Comparison of ENCODE assay signal across 13 mouse cellular contexts in the genomic region with DNA sequence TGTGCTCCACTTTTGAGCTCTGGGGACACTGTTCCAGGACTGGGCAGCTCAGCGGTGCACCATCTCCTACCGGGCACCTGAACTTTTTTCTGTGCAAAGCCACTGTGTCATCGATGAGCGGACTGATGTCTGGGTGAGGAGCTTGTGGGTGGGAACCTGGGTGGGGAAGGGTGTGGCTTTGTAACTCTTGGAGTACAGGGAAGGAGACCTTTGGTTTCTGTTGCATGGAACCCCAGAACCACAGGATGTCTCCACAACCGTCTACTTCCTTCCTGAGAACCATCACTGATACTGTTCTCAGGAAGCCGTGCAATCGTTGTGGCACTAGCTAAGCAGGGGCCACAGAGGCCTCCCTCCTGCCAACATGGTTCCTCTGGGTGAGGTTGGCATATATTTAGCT. TPM values are rescaled to one million over a fixed set of nuclear protein-coding genes. Genes with fewer than 3 reads are reported as not detected.
A peak's percentile ranks its signal among the peaks of the same experiment; 100 is the strongest.
DNase-seq lines count a peak whose midpoint lies in the region; ATAC-seq and TF ChIP-seq lines count a peak whose summit lies in the region.
"Had no signal": no experiment of that assay in that cellular context is flagged by ENCODE, and none has a peak within 500 bp of the region (broad histone marks: within the 10 kb centered on the region; RNA-seq: fewer than 3 reads in every experiment).

No protein-coding gene starts in this region.

- no peaks in the 10 kb centered on the region for H3K9me3 ChIP-seq in neural tube, embryonic 13.5 days
- no peaks in the 10 kb centered on the region for H3K9me3 ChIP-seq in liver, embryonic 11.5 days (ENCODE audit: control insufficient read depth, low read length)
- H3K9me3 ChIP-seq in limb, embryonic 10.5 days (replicated peaks) = no peaks in the 10 kb centered on the region
- H3K9me3 ChIP-seq: heart, embryonic 13.5 days; lung, embryonic 15.5 days had no signal

- no peak overlapping the region for H3K4me2 ChIP-seq in neural tube, embryonic 13.5 days
- peak overlapping the region; percentile 100 for H3K4me2 ChIP-seq in liver, embryonic 11.5 days
- H3K4me2 ChIP-seq: lung, embryonic 15.5 days had no signal

- peaks cover 46% of the 10 kb centered on the region for H3K4me1 ChIP-seq in neural tube, embryonic 13.5 days (replicated peaks)
- peaks cover 70% of the 10 kb centered on the region for H3K4me1 ChIP-seq in liver, embryonic 11.5 days (replicated peaks; ENCODE audit: control insufficient read depth, insufficient read depth, low read length)
- peaks cover 41% of the 10 kb centered on the region for H3K4me1 ChIP-seq in small intestine, adult 2 months (ENCODE audit: control insufficient read depth, insufficient read depth, insufficient read length, low read length)
- H3K4me1 ChIP-seq in limb, embryonic 10.5 days = peaks cover 55% of the 10 kb centered on the region

- H3K9ac ChIP-seq in neural tube, embryonic 13.5 days = peak overlapping the region; percentile 17; the same call in 1 of the 2 replicates
- H3K9ac ChIP-seq in liver, embryonic 11.5 days (ENCODE audit: low read depth, low read length) = no peak overlapping the region; the same call in 1 of the 2 replicates
- H3K9ac ChIP-seq: heart, embryonic 13.5 days; lung, embryonic 15.5 days had no signal

- TF ChIP-seq CTCF in small intestine, adult 2 months (IDR thresholded peaks at IDR 0.05; ENCODE audit: extremely low read depth, insufficient read length, insufficient replicate concordance, low read depth, low read length) = no peak

- WGBS in neural tube, embryonic 13.5 days = 92% methylated on average over 7 of the region's 7 CpGs
- 46% methylated on average over 7 of the region's 7 CpGs for WGBS in liver, embryonic 11.5 days
- 24% methylated on average over 7 of the region's 7 CpGs for WGBS in small intestine, adult 2 months
- 93% methylated on average over 7 of the region's 7 CpGs for WGBS in limb, embryonic 10.5 days

- H3K4me3 ChIP-seq in neural tube, embryonic 13.5 days = no peak overlapping the region
- H3K4me3 ChIP-seq in liver, embryonic 11.5 days (ENCODE audit: low read depth, low read length) = peak overlapping the region; percentile 91
- H3K4me3 ChIP-seq in small intestine, adult 2 months (ENCODE audit: low read depth, low read length) = peak overlapping the region; percentile 27
- no peak overlapping the region for H3K4me3 ChIP-seq in limb, embryonic 10.5 days
- H3K4me3 ChIP-seq: heart, embryonic 13.5 days; lung, embryonic 15.5 days had no signal

- no peak overlapping the region for H3K27ac ChIP-seq in neural tube, embryonic 13.5 days (replicated peaks)
- H3K27ac ChIP-seq in liver, embryonic 11.5 days (ENCODE audit: low read depth, low read length) = peak overlapping the region; percentile 45; the same call in 1 of the 2 replicates
- H3K27ac ChIP-seq in small intestine, adult 2 months (ENCODE audit: insufficient read depth, low read depth, low read length) = peak overlapping the region; percentile 96
- H3K27ac ChIP-seq in limb, embryonic 10.5 days = no peak overlapping the region
- H3K27ac ChIP-seq: heart, embryonic 13.5 days; lung, embryonic 15.5 days had no signal

- DNase-seq in neural tube, embryonic 10.5 days (ENCODE audit: extremely low spot score, low spot score) = no peak
- DNase-seq in liver, embryonic 11.5 days (ENCODE audit: low spot score) = no peak
- DNase-seq in urinary bladder, postnatal 4 days (ENCODE audit: low spot score in 2 of 2) = no peak
- DNase-seq in limb, embryonic 10.5 days (ENCODE audit: low spot score) = no peak
- no peak for DNase-seq in layer of hippocampus, adult 11-12 months (ENCODE audit: low spot score)

- TF ChIP-seq POLR2A in small intestine, adult 2 months (IDR thresholded peaks at IDR 0.05; ENCODE audit: low read depth, low read length) = no peak

- H3K36me3 ChIP-seq in neural tube, embryonic 13.5 days = peaks cover 43% of the 10 kb centered on the region
- H3K36me3 ChIP-seq in liver, embryonic 11.5 days (ENCODE audit: control insufficient read depth, insufficient read depth, low read length) = peaks cover 31% of the 10 kb centered on the region
- peaks cover 42% of the 10 kb centered on the region for H3K36me3 ChIP-seq in small intestine, adult 2 months (ENCODE audit: control insufficient read depth, insufficient read depth, low read length)
- H3K36me3 ChIP-seq in limb, embryonic 10.5 days = peaks cover 44% of the 10 kb centered on the region

- H3K27me3 ChIP-seq in neural tube, embryonic 13.5 days = peaks cover 36% of the 10 kb centered on the region
- no peaks in the 10 kb centered on the region for H3K27me3 ChIP-seq in liver, embryonic 11.5 days (replicated peaks; ENCODE audit: control insufficient read depth, insufficient read depth, low read length)
- H3K27me3 ChIP-seq in small intestine, adult 2 months (ENCODE audit: control insufficient read depth, insufficient read depth, low read length) = no peaks in the 10 kb centered on the region
- H3K27me3 ChIP-seq in limb, embryonic 10.5 days (ENCODE audit: low read depth, poor library complexity, severe bottlenecking) = peaks cover 32% of the 10 kb centered on the region

- no peak for ATAC-seq in neural tube, embryonic 13.5 days (ENCODE audit: low read depth)
- 0 out of 2 replicates have a peak, but pooled peaks have one; percentile 15 for ATAC-seq in erythroid progenitor cell, adult 5-6 weeks (replicated peaks; ENCODE audit: low FRiP score, poor library complexity, severe bottlenecking)
- ATAC-seq in liver, embryonic 11.5 days (replicated peaks; ENCODE audit: low FRiP score) = peak; percentile 9; the same call in 1 of the 2 replicates
- ATAC-seq: hindbrain, postnatal 0 days had no signal

RNA-seq across cellular contexts. Expression of a gene that starts 2.5 kb away (rescaled TPM):
- 128 and 138 TPM in 2 replicates for polyA plus RNA-seq in neural tube, embryonic 13.5 days (2015; fragmentation: Nextera tagmentation; extraction: Ambion mirVana)
- 96.0 and 112 TPM in 2 replicates for total RNA-seq in erythroid progenitor cell, adult 5-6 weeks (2015; ENCODE audit: low replicate concordance)
- total RNA-seq in erythroid progenitor cell, adult 5-6 weeks (2017; ENCODE audit: low replicate concordance) = 82.3 and 141 TPM in 2 replicates
- 122 and 131 TPM in 2 replicates for polyA plus RNA-seq in liver, embryonic 11.5 days (2014; fragmentation: Nextera tagmentation; extraction: Ambion mirVana)
- 147 and 193 TPM in 2 replicates for polyA plus RNA-seq in small intestine, adult 2 months (2012; rRNA removed)
- 146 and 149 TPM in 2 replicates for polyA plus RNA-seq in limb, embryonic 10.5 days (2016; fragmentation: Nextera tagmentation; extraction: Ambion mirVana)

RNA-seq across cellular contexts. Expression of a gene that starts 2.5 kb away (rescaled TPM):
- 16.6 and 19.7 TPM in 2 replicates for polyA plus RNA-seq in neural tube, embryonic 13.5 days (2015; fragmentation: Nextera tagmentation; extraction: Ambion mirVana)
- total RNA-seq in erythroid progenitor cell, adult 5-6 weeks (2015; ENCODE audit: low replicate concordance) = 23.1 and 23.9 TPM in 2 replicates
- 14.2 and 43.3 TPM in 2 replicates for total RNA-seq in erythroid progenitor cell, adult 5-6 weeks (2017; ENCODE audit: low replicate concordance)
- 8.0 and 9.1 TPM in 2 replicates for polyA plus RNA-seq in liver, embryonic 11.5 days (2014; fragmentation: Nextera tagmentation; extraction: Ambion mirVana)
- 0.74 and 1.1 TPM in 2 replicates for polyA plus RNA-seq in small intestine, adult 2 months (2012; rRNA removed)
- polyA plus RNA-seq in limb, embryonic 10.5 days (2016; fragmentation: Nextera tagmentation; extraction: Ambion mirVana) = 10.3 and 12.8 TPM in 2 replicates

RNA-seq across cellular contexts. Expression of a gene that starts 6.6 kb away (rescaled TPM):
- 10.5 and 10.6 TPM in 2 replicates for polyA plus RNA-seq in neural tube, embryonic 13.5 days (2015; fragmentation: Nextera tagmentation; extraction: Ambion mirVana)
- total RNA-seq in erythroid progenitor cell, adult 5-6 weeks (2015; ENCODE audit: low replicate concordance) = 474 and 550 TPM in 2 replicates
- 246 TPM in 2 replicates for total RNA-seq in erythroid progenitor cell, adult 5-6 weeks (2017; ENCODE audit: low replicate concordance)
- polyA plus RNA-seq in liver, embryonic 11.5 days (2014; fragmentation: Nextera tagmentation; extraction: Ambion mirVana) = 282 and 298 TPM in 2 replicates
- 107 and 188 TPM in 2 replicates for polyA plus RNA-seq in small intestine, adult 2 months (2012; rRNA removed)
- 10.0 and 10.7 TPM in 2 replicates for polyA plus RNA-seq in limb, embryonic 10.5 days (2016; fragmentation: Nextera tagmentation; extraction: Ambion mirVana)

RNA-seq across cellular contexts. Expression of a gene that starts 18.8 kb away (rescaled TPM):
- polyA plus RNA-seq in neural tube, embryonic 13.5 days (2015; fragmentation: Nextera tagmentation; extraction: Ambion mirVana) = not detected in 2 replicates
- not detected in 2 replicates for total RNA-seq in erythroid progenitor cell, adult 5-6 weeks (2015; ENCODE audit: low replicate concordance)
- not detected in 2 replicates for total RNA-seq in erythroid progenitor cell, adult 5-6 weeks (2017; ENCODE audit: low replicate concordance)
- not detected in 2 replicates for polyA plus RNA-seq in liver, embryonic 11.5 days (2014; fragmentation: Nextera tagmentation; extraction: Ambion mirVana)
- not detected in 2 replicates for polyA plus RNA-seq in small intestine, adult 2 months (2012; rRNA removed)
- not detected in 2 replicates for polyA plus RNA-seq in limb, embryonic 10.5 days (2016; fragmentation: Nextera tagmentation; extraction: Ambion mirVana)
- total RNA-seq: gastrocnemius, adult 18-20 months; hindbrain, postnatal 0 days; layer of hippocampus, postnatal 25 days had no signal
- polyA plus RNA-seq: heart, embryonic 13.5 days; lung, embryonic 15.5 days had no signal

RNA-seq across cellular contexts. Expression of a gene that starts 21.1 kb away (rescaled TPM):
- 49.4 and 50.8 TPM in 2 replicates for polyA plus RNA-seq in neural tube, embryonic 13.5 days (2015; fragmentation: Nextera tagmentation; extraction: Ambion mirVana)
- total RNA-seq in erythroid progenitor cell, adult 5-6 weeks (2015; ENCODE audit: low replicate concordance) = 29.2 and 39.4 TPM in 2 replicates
- total RNA-seq in erythroid progenitor cell, adult 5-6 weeks (2017; ENCODE audit: low replicate concordance) = 38.8 and 54.5 TPM in 2 replicates
- 20.0 and 24.1 TPM in 2 replicates for polyA plus RNA-seq in liver, embryonic 11.5 days (2014; fragmentation: Nextera tagmentation; extraction: Ambion mirVana)
- 48.3 and 148 TPM in 2 replicates for polyA plus RNA-seq in small intestine, adult 2 months (2012; rRNA removed)
- polyA plus RNA-seq in limb, embryonic 10.5 days (2016; fragmentation: Nextera tagmentation; extraction: Ambion mirVana) = 19.1 and 23.9 TPM in 2 replicates

Comparison
In these comparisons a context has a peak if more than half of its experiments do, and no peak if none do; other contexts are left out.
1. H3K27ac ChIP-seq: peak in liver, embryonic 11.5 days (single experiment) and small intestine, adult 2 months (single experiment); none in neural tube, embryonic 13.5 days (single experiment) and limb, embryonic 10.5 days (single experiment).
2. H3K4me3 ChIP-seq: peak in liver, embryonic 11.5 days (single experiment) and small intestine, adult 2 months (single experiment); none in neural tube, embryonic 13.5 days (single experiment) and limb, embryonic 10.5 days (single experiment).